Mouse (Mus musculus) kidney, postnatal 25 days (tissue): Measurements from ENCODE around the gene Pla2g2f.

Experiments
- DNase-seq, 2 experiments: peaks; one replicate each; pipeline ENCODE4 v3.0.0; 2021; ENCODE audit warnings: mixed read lengths in 2 of 2

Gene Pla2g2f

GRCm38 (mm10) chr4:138712621-138713020 is 44.8 kb downstream of the Pla2g2f start:
- no peak for DNase-seq

- DNase-seq: no peak
These were observed 45.3 kb downstream of the Pla2g2f start for GRCm38 (mm10) chr4:138712096-138712495.

DNA sequence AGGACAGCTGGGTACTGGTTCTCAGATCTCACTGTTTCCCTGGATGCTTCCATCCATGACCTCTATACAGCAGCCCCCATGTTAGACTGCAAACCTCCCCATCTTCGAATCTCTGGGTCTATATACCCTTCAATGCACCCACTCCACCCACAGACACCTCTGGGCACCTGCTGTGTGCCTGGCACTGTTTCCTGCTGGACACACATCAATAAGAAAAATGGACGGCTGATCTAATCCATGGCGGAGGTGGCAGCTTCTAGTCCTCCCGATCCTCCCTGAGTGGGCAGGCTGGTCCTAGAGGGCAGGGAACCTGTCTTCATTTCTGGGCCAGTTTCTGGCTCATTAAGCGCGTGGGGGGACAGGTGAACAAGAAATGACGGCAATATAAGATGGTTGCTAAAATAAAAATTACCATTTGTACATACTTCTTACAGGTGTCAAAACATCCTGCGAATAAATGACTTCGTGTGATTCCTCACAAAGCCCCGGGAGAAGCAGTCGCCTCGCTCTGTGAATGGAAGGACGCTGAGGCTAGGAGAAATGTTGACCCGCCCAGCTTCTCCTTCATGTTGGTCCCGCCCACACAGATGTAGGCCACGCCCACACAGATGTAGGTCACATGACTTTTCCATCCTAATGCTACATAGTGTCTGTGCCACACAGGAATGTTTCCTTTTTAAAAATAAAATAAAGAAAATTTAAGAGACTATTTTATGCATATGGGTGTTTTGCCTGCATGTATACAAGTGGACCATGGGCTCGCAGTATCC is 46.2 kb downstream of the Pla2g2f start:
- no peak for DNase-seq

DNA sequence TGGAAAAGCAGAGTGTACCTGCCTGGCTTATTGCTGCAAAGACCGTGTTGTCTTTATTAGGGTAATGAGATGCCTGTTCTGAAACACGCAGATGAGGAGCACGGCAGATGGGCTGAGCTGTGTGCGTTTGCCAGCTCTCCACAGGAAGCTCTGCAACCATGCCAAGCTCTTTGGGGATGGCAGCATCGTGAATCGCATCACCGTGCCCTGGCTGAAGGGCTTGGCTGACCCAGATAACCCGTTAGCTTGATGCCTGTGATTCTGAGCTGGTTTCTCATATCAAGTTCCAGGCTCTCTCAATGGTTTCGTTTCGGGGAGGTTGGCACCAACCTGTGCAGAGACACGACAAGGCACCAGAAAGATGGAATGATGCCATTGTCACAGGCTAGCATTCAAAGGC is 46.8 kb downstream of the Pla2g2f start:
- no peak for DNase-seq

DNA sequence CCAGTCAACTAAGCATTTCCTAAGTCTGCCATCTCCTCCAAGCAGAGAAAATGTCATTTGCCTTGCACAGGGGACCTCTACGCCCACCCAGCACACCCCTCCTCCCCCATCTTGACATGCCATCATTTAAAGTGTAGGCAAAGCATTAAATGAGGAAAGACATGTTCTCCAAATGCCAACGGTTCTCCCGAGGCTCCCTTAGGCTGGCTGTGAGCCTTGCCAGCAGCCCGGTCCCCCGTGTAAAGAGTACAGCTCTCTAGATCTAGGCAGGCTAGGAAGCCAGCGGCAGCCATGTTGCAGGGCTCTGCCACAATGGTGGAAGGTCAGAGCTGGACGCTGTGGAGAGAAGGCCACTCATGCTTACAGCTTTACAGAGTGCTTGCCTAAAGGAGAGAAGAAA is 47.5 kb downstream of the Pla2g2f start:
- DNase-seq: no peak

DNA sequence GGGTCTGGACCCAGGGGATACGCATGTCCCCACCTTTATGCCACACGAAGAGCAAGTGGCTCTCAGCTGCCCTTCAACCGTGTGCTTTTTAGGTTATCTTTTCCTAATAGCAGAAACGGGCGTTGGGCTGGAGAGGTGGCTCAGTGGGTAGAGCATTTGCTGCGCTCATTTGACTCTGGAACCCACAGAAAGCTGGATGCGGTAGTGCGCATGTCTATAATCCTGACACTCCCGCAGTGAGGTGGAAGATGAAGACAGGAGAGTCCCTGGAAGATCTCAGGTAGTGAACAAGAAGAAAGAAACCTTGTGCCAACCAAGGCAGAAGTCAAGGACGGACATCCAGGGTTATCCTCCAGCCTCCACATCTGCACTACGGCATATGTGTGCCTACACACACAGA is 48.2 kb downstream of the Pla2g2f start:
- no peak for DNase-seq

DNA sequence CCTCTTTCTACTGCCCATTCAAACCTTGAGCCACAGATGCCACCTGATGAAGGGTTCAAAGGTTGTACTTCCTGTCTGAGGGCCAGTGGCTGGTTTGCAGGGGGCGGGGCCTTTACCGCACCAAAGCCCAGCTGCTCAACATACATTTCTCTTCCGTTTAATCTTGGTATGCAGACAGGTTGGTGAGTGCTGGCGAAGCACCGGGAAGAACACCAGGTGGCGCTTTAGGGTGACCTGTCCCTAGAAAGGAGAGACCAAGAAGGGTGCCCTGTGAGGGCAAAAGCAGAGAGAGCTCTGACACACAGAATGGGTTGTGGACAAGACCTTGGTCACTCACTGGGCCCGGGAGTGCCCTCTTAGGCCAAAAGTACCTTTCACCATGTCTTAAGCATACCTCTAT is 48.8 kb downstream of the Pla2g2f start:
- DNase-seq: peak; percentile 77 to 84

- DNase-seq: no peak
These were observed 50.8 kb downstream of the Pla2g2f start for GRCm38 (mm10) chr4:138706620-138707019.

DNA sequence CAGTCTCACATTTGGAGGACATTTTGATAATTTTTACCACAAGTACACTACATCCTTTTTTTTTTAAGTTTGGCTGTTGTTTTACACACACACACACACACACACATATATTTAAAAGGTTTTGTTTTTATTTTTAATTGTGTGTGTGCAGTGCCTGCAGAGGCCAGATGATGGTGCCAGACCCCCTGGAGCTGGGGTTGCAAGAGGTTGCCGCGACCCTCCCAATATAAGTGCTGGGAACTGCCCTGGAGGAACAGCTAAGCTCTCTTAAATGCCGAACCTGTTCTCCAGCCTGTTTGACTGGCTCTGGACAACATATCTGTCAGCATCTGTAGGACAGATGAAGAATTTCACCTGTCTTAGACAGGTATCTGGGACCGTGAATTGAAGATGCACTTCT is 53.3 kb downstream of the Pla2g2f start:
- no peak for DNase-seq

DNA sequence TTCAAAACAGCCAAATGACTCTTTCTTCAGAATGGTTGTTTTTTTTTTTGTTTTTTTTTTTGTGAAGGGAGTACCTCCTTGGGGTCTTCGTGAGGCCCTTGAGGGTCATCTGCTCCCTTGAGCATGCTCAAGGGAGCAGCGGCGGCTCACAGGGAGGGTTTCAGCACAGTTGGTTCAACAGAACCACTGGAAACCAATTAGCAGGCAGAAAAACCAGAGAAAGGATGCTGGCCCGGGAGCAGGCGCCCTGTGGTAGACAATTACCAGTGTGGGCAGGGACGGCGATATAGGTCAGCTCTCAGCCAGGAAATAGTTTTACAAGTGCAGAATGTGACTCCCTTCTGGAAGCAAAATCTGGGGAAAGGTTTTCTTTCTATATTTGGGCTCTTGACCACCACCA is 53.8 kb downstream of the Pla2g2f start:
- no peak for DNase-seq

- no peak for DNase-seq
These were observed 54.9 kb downstream of the Pla2g2f start for GRCm38 (mm10) chr4:138702528-138702927.

- no peak for DNase-seq
These were observed 55.4 kb downstream of the Pla2g2f start for GRCm38 (mm10) chr4:138702031-138702430.

- DNase-seq: no peak
These were observed 56.3 kb downstream of the Pla2g2f start for GRCm38 (mm10) chr4:138701111-138701510.
